Mouse (Mus musculus) heart, embryonic 13.5 days (tissue): Measurements from ENCODE around the gene Lclat1. TPM values are rescaled to one million over a fixed set of nuclear protein-coding genes. Genes with fewer than 3 reads are reported as not detected.

ENCODE experiments used
- ATAC-seq: fragments of 200-750 bp; cut with Nextera tagmentation; 2 replicates; pipeline ENCODE4 v1.8.0; 2017; ENCODE audit warnings: moderate TSS enrichment; ENCODE audit not compliant: insufficient number of reproducible peaks, low FRiP score, low TSS enrichment; ENCODE audit errors: extremely low read depth
- H3K27ac ChIP-seq: fragments of 300-500 bp; sonication (generic); replicated peaks from 2 replicates; pipeline ENCODE4 v1.5.1; 2015; ENCODE audit warnings: moderate library complexity, mild to moderate bottlenecking, inconsistent platforms
- H3K27me3 ChIP-seq: fragments of 300-500 bp; sonication (generic); replicated peaks from 2 replicates; pipeline ENCODE4 v1.6.1; 2015; ENCODE audit warnings: mild to moderate bottlenecking, inconsistent platforms
- H3K36me3 ChIP-seq: fragments of 300-500 bp; sonication (generic); 2 replicates; pipeline ENCODE4 v1.6.1; 2015; ENCODE audit warnings: mild to moderate bottlenecking, inconsistent platforms
- H3K4me1 ChIP-seq: fragments of 300-500 bp; sonication (generic); 2 replicates; pipeline ENCODE4 v1.6.1; 2015; ENCODE audit warnings: inconsistent platforms
- H3K4me2 ChIP-seq: fragments of 300-500 bp; sonication (generic); 2 replicates; pipeline ENCODE4 v1.6.1; 2015; ENCODE audit warnings: inconsistent platforms, mild to moderate bottlenecking, moderate library complexity
- H3K4me3 ChIP-seq: fragments of 300-500 bp; sonication (generic); 2 replicates; pipeline ENCODE4 v1.5.1; 2015; ENCODE audit warnings: moderate library complexity, mild to moderate bottlenecking, inconsistent platforms
- H3K9ac ChIP-seq: fragments of 300-500 bp; sonication (generic); 2 replicates; pipeline ENCODE4 v1.6.1; 2015; ENCODE audit warnings: inconsistent platforms, mild to moderate bottlenecking, moderate library complexity
- H3K9me3 ChIP-seq: fragments of 300-500 bp; sonication (generic); 2 replicates; pipeline ENCODE4 v1.6.1; 2016; ENCODE audit warnings: inconsistent platforms
- WGBS: fragments of 180-500 bp; shearing (Covaris S2); methylation state at CpG from one replicate; pipeline ENCODE4 v1.1.7; 2015; ENCODE audit warnings: mixed read lengths; 5-methylcytosine and 5-hydroxymethylcytosine counted together
- polyA plus RNA-seq: library from polyadenylated mRNA; unstranded; fragments of >200 nt; fragmentation: Nextera tagmentation; extraction: Ambion mirVana; gene quantifications from 2 replicates; pipeline ENCODE4 v1.2.1, GENCODE M21; 2015

Lclat1 gene
- polyA plus RNA-seq, 1 experiment from 2014 or later, result 32.8 TPM

DNA sequence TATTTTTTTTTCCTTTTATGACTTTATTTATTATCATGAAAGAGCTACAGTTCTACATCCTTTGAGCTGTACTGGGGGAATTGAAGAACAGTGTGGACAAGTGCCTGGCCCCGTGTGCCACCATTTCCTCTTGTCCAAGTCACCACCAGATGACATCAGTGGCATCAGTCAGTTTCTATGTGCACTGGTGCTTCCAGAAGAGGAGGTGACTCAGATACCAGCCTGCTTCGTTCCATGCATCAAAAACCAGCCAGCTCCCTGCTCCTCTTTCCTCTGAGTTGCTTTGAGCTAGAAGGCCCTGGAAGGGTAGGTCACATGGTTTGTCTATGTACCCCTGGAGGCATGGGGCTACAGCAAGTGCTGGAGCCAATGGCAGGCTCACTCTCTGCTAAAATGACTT is 37.3 kb upstream of the Lclat1 start:
- H3K4me1 ChIP-seq, result peaks cover 87% of the 10 kb centered on the region

GRCm38 (mm10) chr17:73071725-73072263 is 36.0 kb upstream of the Lclat1 start:
- 66% methylated on average over 5 of the region's 5 CpGs for WGBS
- no peak overlapping the region for H3K9ac ChIP-seq
- ATAC-seq, result no peak
- no peaks in the 10 kb centered on the region for H3K36me3 ChIP-seq
- H3K27me3 ChIP-seq, result no peaks in the 10 kb centered on the region
- H3K4me2 ChIP-seq, result peak overlapping the region; percentile 16; the same call in 1 of the 2 replicates
- no peaks in the 10 kb centered on the region for H3K9me3 ChIP-seq
- peaks cover 78% of the 10 kb centered on the region for H3K4me1 ChIP-seq
- peak overlapping the region; percentile 94 for H3K27ac ChIP-seq
- no peak overlapping the region for H3K4me3 ChIP-seq

More for the DNA sequence above, 37.3 kb upstream of the Lclat1 start:
- Histone ChIP-seq H3K36me3 (no peaks in the 10 kb centered on the region), H3K4me2 (no peak overlapping the region), H3K9ac (no peak overlapping the region), H3K27me3 (no peaks in the 10 kb centered on the region), H3K27ac (peak overlapping the region; percentile 94), H3K4me3 (no peak overlapping the region), H3K9me3 (no peaks in the 10 kb centered on the region)
- ATAC-seq, result no peak
- WGBS, result 72% methylated on average over 2 of the region's 2 CpGs

GRCm38 (mm10) chr17:73072286-73072685 is 35.5 kb upstream of the Lclat1 start:
- Histone ChIP-seq H3K9ac (no peak overlapping the region), H3K27me3 (no peaks in the 10 kb centered on the region), H3K9me3 (no peaks in the 10 kb centered on the region), H3K27ac (peak overlapping the region; percentile 94), H3K36me3 (no peaks in the 10 kb centered on the region), H3K4me1 (peaks cover 73% of the 10 kb centered on the region), H3K4me2 (peak overlapping the region; percentile 16), H3K4me3 (no peak overlapping the region)
- peak; percentile 69 for ATAC-seq
- WGBS, result 8% methylated on average over 8 of the region's 8 CpGs

DNA sequence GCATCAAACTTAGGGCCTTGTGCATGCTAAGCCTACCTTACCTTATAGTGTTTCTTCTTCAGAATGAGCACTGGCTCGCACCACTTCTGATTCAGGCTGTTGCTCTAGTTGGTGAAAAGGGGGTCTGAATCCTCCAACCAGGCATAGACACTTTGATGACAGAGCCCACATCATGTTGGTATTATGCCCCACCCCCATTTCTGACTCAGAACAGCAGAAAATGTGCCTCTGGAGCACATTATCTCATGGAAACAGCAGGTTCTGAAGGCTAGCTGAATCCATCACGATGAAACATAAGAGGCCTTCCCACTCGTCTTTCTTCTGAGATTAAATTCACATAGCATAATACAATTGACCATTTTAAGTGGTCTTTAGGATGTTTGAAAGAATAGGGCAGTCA is 33.2 kb upstream of the Lclat1 start:
- WGBS, result 57% methylated on average over 3 of the region's 3 CpGs
- Histone ChIP-seq H3K36me3 (no peaks in the 10 kb centered on the region), H3K9me3 (no peaks in the 10 kb centered on the region), H3K27ac (peak overlapping the region; percentile 63), H3K4me1 (peaks cover 50% of the 10 kb centered on the region), H3K4me3 (no peak overlapping the region), H3K27me3 (no peaks in the 10 kb centered on the region), H3K4me2 (no peak overlapping the region), H3K9ac (no peak overlapping the region)
- ATAC-seq, result no peak

GRCm38 (mm10) chr17:73075238-73075890 is 32.4 kb upstream of the Lclat1 start:
- no peak overlapping the region for H3K9ac ChIP-seq
- no peaks in the 10 kb centered on the region for H3K36me3 ChIP-seq
- WGBS, result 80% methylated on average over 9 of the region's 9 CpGs
- peaks cover 45% of the 10 kb centered on the region for H3K4me1 ChIP-seq
- peak overlapping the region; percentile 63 for H3K27ac ChIP-seq
- H3K27me3 ChIP-seq, result no peaks in the 10 kb centered on the region
- no peak overlapping the region for H3K4me2 ChIP-seq
- ATAC-seq, result no peak
- H3K4me3 ChIP-seq, result no peak overlapping the region
- H3K9me3 ChIP-seq, result no peaks in the 10 kb centered on the region

- Histone ChIP-seq H3K4me2 (no peak overlapping the region), H3K9ac (no peak overlapping the region), H3K4me1 (peaks cover 43% of the 10 kb centered on the region), H3K4me3 (no peak overlapping the region), H3K9me3 (no peaks in the 10 kb centered on the region), H3K27ac (no peak overlapping the region), H3K36me3 (no peaks in the 10 kb centered on the region), H3K27me3 (no peaks in the 10 kb centered on the region)
- no peak for ATAC-seq
- 80% methylated on average over 3 of the region's 3 CpGs for WGBS
Observed at GRCm38 (mm10) chr17:73077638-73078037, 30.1 kb upstream of the Lclat1 start.

GRCm38 (mm10) chr17:73081360-73082133 is 26.2 kb upstream of the Lclat1 start:
- ATAC-seq, result no peak
- peaks cover 35% of the 10 kb centered on the region for H3K4me1 ChIP-seq
- H3K27me3 ChIP-seq, result no peaks in the 10 kb centered on the region
- no peak overlapping the region; the same call in 1 of the 2 replicates for H3K4me2 ChIP-seq
- peak overlapping the region; percentile 83 for H3K27ac ChIP-seq
- WGBS, result 15% methylated on average over 9 of the region's 9 CpGs
- H3K9me3 ChIP-seq, result no peaks in the 10 kb centered on the region
- no peaks in the 10 kb centered on the region for H3K36me3 ChIP-seq
- H3K4me3 ChIP-seq, result no peak overlapping the region
- peak overlapping the region; percentile 28 for H3K9ac ChIP-seq

DNA sequence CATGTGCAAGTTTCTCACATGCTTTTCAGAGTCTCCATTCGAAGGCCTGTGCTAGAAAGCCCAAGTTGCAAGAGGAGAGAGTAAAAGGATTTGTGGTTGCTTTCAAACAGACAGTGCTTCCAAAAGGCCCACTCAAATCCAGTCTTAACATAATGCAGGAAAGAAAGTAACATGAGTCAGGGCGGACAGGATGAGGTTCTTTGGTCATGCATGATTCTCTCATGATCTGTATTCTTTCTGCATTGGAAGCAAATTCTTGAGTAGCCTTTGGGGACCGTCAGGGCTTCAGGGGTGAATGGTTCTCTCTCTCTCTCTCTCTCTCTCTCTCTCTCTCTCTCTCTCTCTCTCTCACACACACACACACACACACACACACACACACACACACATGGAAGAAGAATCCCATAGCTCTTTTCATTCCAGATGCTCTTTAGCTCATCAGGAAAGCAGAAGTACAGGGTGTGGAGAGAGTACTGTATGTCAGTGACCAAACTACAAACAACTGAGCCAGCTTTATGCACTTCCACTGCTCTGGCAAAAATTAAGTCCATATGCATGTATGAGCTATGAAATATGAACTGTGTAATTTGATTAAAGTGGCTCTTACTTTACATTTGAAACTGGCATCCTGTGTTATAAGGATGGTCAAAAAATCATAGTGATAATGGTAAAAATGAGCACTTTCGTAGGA is 25.1 kb upstream of the Lclat1 start:
- Histone ChIP-seq H3K4me3 (no peak overlapping the region), H3K9me3 (no peaks in the 10 kb centered on the region), H3K9ac (no peak overlapping the region), H3K27ac (peak overlapping the region; percentile 29; the same call in 1 of the 2 replicates), H3K4me1 (peaks cover 44% of the 10 kb centered on the region), H3K4me2 (no peak overlapping the region), H3K27me3 (no peaks in the 10 kb centered on the region), H3K36me3 (no peaks in the 10 kb centered on the region)
- no peak for ATAC-seq
- WGBS, result 86% methylated on average over 4 of the region's 4 CpGs

GRCm38 (mm10) chr17:73087045-73087910 is 20.5 kb upstream of the Lclat1 start:
- Histone ChIP-seq H3K27ac (peak overlapping the region; percentile 78), H3K9ac (peak overlapping the region; percentile 50; the same call in 1 of the 2 replicates), H3K9me3 (no peaks in the 10 kb centered on the region), H3K4me2 (peak overlapping the region; percentile 18; the same call in 1 of the 2 replicates), H3K36me3 (no peaks in the 10 kb centered on the region), H3K27me3 (no peaks in the 10 kb centered on the region), H3K4me1 (peaks cover 30% of the 10 kb centered on the region), H3K4me3 (no peak overlapping the region)
- 12% methylated on average over 13 of the region's 13 CpGs for WGBS
- ATAC-seq, result no peak; the same call in 1 of the 2 replicates

DNA sequence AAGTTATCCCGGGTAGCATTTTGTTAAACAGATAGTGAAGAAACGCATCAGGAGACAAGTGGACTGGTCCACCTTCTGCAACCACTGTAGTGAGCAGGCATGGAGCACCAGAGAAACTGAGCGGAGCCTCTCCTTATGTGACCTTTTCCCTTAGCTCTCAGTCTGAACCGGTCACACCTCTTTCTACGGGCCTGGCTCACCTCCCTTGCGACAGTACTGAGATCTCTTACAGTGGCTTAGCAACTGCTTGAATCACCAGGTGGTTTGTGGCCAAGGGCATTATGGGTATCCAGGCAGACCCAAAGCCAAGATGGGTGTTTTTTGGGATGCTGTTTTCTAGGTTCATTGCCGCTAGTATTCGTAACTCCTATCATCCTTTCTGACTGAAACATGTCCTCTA is 16.4 kb upstream of the Lclat1 start:
- no peaks in the 10 kb centered on the region for H3K36me3 ChIP-seq
- H3K4me2 ChIP-seq, result no peak overlapping the region

More for the DNA sequence above, 16.4 kb upstream of the Lclat1 start:
- Histone ChIP-seq H3K27ac (peak overlapping the region; percentile 29; the same call in 1 of the 2 replicates), H3K9me3 (no peaks in the 10 kb centered on the region), H3K4me3 (no peak overlapping the region), H3K4me1 (peaks cover 15% of the 10 kb centered on the region), H3K9ac (no peak overlapping the region), H3K27me3 (no peaks in the 10 kb centered on the region)
- ATAC-seq, result no peak
- WGBS, result 87% methylated on average over 8 of the region's 8 CpGs
